Mouse (Mus musculus) liver, embryonic 16.5 days (tissue): Measurements from ENCODE around the gene Eif2d. TPM values are rescaled to one million over a fixed set of nuclear protein-coding genes. Genes with fewer than 3 reads are reported as not detected.
"Not testable (repeated sequence)": the region's sequence is repeated elsewhere in the genome, so short reads cannot be mapped to it uniquely, and the experiment has no call there.

Experiments used
- ATAC-seq: fragments of 200-750 bp; cut with Nextera tagmentation; 2 replicates; pipeline ENCODE4 v1.8.0; 2017; ENCODE audit warnings: low read depth, mild to moderate bottlenecking, moderate number of reproducible peaks, moderate library complexity
- H3K27ac ChIP-seq: fragments of 300-500 bp; sonication (generic); 2 replicates; pipeline ENCODE4 v1.5.1; 2014; ENCODE audit warnings: mild to moderate bottlenecking, low read length
- H3K27me3 ChIP-seq: fragments of 300-500 bp; sonication (generic); 2 replicates; pipeline ENCODE4 v1.6.1; 2014; ENCODE audit warnings: low read depth, low read length, mixed read lengths; ENCODE audit not compliant: control insufficient read depth, insufficient read depth
- H3K36me3 ChIP-seq: fragments of 300-500 bp; sonication (generic); 2 replicates; pipeline ENCODE4 v1.6.1; 2014; ENCODE audit warnings: mild to moderate bottlenecking; ENCODE audit not compliant: control insufficient read depth, insufficient read depth
- H3K4me1 ChIP-seq: fragments of 300-500 bp; sonication (generic); 2 replicates; pipeline ENCODE4 v1.6.1; 2014; ENCODE audit warnings: low read depth, low read length, mixed read lengths; ENCODE audit not compliant: control insufficient read depth
- H3K4me2 ChIP-seq: fragments of 300-500 bp; sonication (generic); 2 replicates; pipeline ENCODE4 v1.6.1; 2014; ENCODE audit warnings: low read depth, low read length, mixed read lengths
- H3K4me3 ChIP-seq: fragments of 300-500 bp; sonication (generic); 2 replicates; pipeline ENCODE4 v1.5.1; 2014; ENCODE audit warnings: low read depth, mild to moderate bottlenecking, low read length
- H3K9ac ChIP-seq: fragments of 300-500 bp; sonication (generic); 2 replicates; pipeline ENCODE4 v1.6.1; 2014; ENCODE audit warnings: low read depth, low read length
- H3K9me3 ChIP-seq: fragments of 300-500 bp; sonication (generic); replicated peaks from 2 replicates; pipeline ENCODE4 v1.6.1; 2016; ENCODE audit warnings: low read length; ENCODE audit not compliant: control insufficient read depth
- WGBS: fragments of 180-500 bp; shearing (Covaris S2); extraction: QIAGEN DNeasy Blood & Tissue Kit; methylation state at CpG from one replicate; pipeline ENCODE4 v1.1.7; 2014; ENCODE audit not compliant: insufficient replicate concordance; 5-methylcytosine and 5-hydroxymethylcytosine counted together
- polyA plus RNA-seq: library from polyadenylated mRNA; unstranded; fragments of >200 nt; fragmentation: Nextera tagmentation; extraction: Ambion mirVana; gene quantifications from 2 replicates; pipeline ENCODE4 v1.2.1, GENCODE M21; 2015

Gene Eif2d
- polyA plus RNA-seq, 1 experiment from 2014 or later: 26.8 TPM

DNA sequence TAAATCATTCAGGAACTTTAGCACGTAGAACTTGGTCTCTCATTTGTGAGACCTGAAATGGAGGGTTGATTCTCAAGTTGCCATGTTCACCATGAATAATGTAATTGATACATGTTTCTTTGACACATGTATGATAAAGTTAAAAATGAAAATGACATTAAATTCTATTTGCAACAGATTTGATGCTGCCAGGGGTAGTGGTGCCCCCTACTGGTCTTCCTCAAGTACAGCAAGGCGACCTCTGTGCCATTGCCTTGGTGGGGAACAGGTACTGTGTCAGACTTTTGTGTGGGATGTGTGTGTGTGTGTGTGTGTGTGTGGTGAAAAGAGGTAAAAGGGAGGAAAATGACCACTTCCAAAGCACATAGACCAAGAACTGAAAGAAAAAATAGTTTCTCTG is 2.5 kb downstream of the Eif2d start:
- H3K27me3 ChIP-seq: no peaks in the 10 kb centered on the region
- no peak for ATAC-seq
- H3K4me3 ChIP-seq: no peak overlapping the region
- H3K27ac ChIP-seq: no peak overlapping the region
- no peak overlapping the region for H3K9ac ChIP-seq
- 51% methylated on average over 2 of the region's 2 CpGs for WGBS
- H3K36me3 ChIP-seq: peaks cover under 1% of the 10 kb centered on the region; the same call in 1 of the 2 replicates
- H3K9me3 ChIP-seq: no peaks in the 10 kb centered on the region
- H3K4me1 ChIP-seq: peaks cover 10% of the 10 kb centered on the region
- no peak overlapping the region for H3K4me2 ChIP-seq

DNA sequence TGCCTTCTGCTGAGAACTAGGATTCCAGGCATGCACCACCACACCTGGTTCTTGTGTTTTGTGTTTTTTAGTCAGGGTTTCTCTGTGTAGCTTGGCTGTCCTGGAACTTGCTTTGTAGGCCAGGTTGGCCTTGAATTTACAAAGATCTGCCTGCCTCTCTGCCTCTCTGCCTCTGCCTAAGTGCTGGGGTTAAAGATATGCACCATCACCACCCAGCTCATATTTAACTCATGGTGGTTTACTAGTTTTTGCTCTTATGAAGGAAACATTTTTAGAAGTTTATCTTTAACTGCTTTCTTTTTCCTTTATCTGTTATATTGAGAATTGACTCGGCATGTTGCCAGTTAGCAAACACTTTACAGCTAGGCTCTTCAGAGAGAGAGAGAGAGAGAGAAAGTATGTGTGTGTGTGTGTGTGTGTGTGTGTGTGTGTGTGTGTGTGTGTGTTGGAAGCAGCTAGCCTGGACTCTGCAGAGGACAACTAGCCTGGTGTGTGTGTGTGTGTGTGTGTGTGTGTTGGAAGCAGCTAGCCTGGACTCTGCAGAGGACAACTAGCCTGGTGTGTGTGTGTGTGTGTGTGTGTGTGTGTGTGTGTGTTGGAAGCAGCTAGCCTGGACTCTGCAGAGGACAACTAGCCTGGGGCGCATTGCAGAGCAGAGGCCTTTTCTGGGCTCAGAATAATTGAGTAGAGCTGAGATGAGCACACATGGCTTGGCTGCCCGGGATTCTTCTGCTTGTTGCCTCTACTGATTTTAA is 6.8 kb downstream of the Eif2d start:
- peaks cover 17% of the 10 kb centered on the region for H3K36me3 ChIP-seq
- H3K27me3 ChIP-seq, H3K9me3 ChIP-seq, H3K4me1 ChIP-seq, H3K9ac ChIP-seq, H3K4me3 ChIP-seq, H3K27ac ChIP-seq, H3K4me2 ChIP-seq: not testable (repeated sequence)
- WGBS: 56% methylated on average over 3 of the region's 3 CpGs
- peak; percentile 63 for ATAC-seq

DNA sequence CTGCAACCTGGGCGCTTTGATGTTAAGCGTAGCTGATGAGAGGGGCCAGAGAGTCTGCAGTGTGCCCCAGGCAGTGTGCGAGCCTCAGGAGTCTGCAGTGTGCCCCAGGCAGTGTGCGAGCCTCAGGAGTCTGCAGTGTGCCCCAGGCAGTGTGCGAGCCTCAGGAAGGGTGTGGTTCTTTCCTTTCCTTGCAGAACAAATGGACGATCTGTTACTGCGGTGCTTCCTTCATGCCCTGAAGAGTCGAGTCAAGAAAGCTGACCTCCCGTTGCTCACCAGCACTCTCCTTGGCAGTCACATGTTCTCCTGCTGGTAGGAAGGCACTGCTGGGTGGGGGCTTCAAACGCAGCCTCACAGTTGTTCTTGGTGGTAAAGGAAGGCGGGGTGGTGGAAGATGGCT is 8.1 kb downstream of the Eif2d start:
- WGBS: 38% methylated on average over 11 of the region's 11 CpGs
- H3K36me3 ChIP-seq: peaks cover 23% of the 10 kb centered on the region
- no peak overlapping the region for H3K27ac ChIP-seq
- H3K9me3 ChIP-seq: no peaks in the 10 kb centered on the region
- no peak overlapping the region for H3K4me2 ChIP-seq
- ATAC-seq: 0 out of 2 replicates have a peak, but pooled peaks have one; percentile 23
- H3K27me3 ChIP-seq: no peaks in the 10 kb centered on the region
- H3K4me3 ChIP-seq: no peak overlapping the region
- no peak overlapping the region for H3K9ac ChIP-seq
- no peaks in the 10 kb centered on the region for H3K4me1 ChIP-seq

DNA sequence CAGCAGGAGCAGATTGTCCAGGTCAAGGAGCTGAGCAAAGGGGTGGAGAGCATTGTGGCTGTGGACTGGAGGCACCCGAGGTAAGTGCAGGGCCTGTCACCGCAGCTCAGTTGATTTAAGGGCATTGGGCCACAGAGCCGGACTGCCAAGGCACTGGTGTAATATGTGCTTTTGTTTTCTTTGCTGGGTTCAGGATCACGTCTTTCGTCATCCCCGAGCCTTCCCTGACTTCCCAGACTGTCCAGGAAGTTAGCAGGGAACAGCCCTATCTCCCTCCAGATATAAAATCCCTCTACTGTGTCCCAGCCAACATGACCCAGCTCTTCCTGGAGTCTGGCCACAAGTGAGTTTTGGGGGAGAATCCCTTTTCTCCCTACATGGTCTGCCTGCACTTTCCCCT is 11.4 kb downstream of the Eif2d start:
- Histone ChIP-seq H3K4me1 (no peaks in the 10 kb centered on the region), H3K4me3 (no peak overlapping the region), H3K27ac (no peak overlapping the region), H3K27me3 (no peaks in the 10 kb centered on the region), H3K9ac (no peak overlapping the region), H3K4me2 (no peak overlapping the region), H3K36me3 (peaks cover 43% of the 10 kb centered on the region), H3K9me3 (no peaks in the 10 kb centered on the region)
- no peak for ATAC-seq
- WGBS: 82% methylated on average over 6 of the region's 6 CpGs

DNA sequence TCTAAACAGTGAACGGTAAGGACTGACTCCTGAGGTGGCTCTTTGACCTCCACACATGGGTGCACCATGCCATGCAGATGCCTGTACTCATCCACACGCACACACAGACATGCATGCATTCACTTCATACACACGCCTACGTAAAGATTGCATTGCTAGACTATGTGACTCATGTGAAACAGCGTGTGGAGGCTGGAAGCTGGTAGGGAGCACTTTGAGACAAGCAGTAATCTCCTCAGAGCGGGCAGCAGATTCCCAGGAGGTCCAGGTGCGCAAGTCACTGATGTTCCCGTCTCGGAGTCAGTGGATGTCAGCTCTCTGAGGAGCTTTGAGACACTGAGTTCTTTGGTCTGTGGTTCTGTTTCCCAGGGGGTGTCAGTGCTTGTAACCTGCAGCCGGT is 14.6 kb downstream of the Eif2d start:
- Histone ChIP-seq H3K27ac (no peak overlapping the region), H3K4me2 (no peak overlapping the region), H3K4me1 (no peaks in the 10 kb centered on the region), H3K4me3 (no peak overlapping the region), H3K9ac (no peak overlapping the region), H3K9me3 (no peaks in the 10 kb centered on the region), H3K27me3 (no peaks in the 10 kb centered on the region), H3K36me3 (peaks cover 43% of the 10 kb centered on the region)
- no peak for ATAC-seq
- 84% methylated on average over 10 of the region's 10 CpGs for WGBS

DNA sequence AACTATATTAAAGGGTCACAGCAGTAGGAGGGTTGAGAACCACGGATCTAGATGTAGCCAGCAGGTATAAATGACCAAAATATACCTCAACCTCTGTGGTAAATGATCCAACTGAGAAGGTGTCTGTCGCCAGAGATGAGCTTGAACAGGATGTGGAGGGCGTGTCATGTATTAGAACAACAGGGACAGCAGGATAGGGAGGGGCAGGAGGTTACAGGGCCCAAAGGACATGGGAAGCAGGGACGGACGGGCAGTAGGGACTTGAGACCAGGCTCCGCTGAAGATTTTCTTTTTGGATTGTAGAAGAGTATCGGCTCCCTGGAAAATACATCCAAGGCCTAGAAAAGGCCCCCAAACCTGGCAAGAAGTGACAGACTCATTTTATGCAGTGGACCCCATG is 20.0 kb downstream of the Eif2d start:
- 72% methylated on average over 7 of the region's 7 CpGs for WGBS
- no peak overlapping the region for H3K9ac ChIP-seq
- H3K4me3 ChIP-seq: no peak overlapping the region
- no peak for ATAC-seq
- no peaks in the 10 kb centered on the region for H3K9me3 ChIP-seq
- H3K4me2 ChIP-seq: no peak overlapping the region
- peaks cover 36% of the 10 kb centered on the region for H3K36me3 ChIP-seq
- H3K27me3 ChIP-seq: no peaks in the 10 kb centered on the region
- H3K27ac ChIP-seq: no peak overlapping the region
- H3K4me1 ChIP-seq: no peaks in the 10 kb centered on the region

DNA sequence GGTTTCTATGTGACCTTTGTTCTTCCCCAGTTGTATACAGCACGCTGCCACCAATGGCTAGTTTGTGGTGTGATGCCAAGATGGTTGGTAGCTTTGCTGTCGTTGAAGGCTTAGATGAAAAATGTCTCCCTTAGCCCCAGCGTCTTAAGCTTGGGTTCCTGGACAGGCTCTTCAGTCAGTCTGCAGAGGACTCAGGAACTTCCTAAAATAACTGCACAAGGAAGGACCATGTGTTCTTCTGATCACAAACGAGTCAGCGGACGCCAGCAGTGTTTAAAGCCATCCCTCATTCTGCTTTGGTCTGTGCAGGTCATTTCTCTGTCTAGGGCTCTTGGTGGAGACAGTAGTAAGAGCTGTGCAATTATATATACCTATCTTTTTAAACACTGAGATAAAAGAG is 20.8 kb downstream of the Eif2d start:
- no peak overlapping the region for H3K4me3 ChIP-seq
- 42% methylated on average over 6 of the region's 6 CpGs for WGBS
- peaks cover 31% of the 10 kb centered on the region for H3K36me3 ChIP-seq

DNA sequence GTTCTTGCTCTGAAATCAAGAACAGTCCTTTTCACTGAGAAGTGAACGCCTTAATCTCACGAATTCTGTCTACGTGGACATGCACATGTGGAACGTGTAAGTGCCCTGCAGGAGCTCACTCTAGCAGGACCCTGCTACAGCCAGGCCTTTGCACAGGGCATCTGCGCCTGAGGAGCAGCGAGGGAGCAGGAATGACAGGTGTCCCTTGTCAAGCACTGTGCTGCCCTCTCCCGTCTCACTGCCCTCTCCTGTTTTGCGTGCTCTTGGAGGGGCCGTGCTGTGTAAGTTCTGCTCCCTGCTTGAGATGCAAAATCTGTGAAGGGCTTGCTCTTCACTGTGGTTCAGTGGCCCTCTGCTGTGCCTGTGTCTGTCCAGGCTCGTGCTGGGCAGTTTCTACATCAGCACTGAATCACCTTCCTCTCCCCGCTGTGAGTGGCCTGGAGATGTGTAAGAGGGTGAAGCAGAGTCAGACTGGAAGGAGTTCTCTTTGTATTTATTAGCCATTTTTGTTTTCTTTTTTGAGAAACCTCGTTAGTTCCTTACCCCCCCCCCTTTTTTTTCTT is 21.4 kb downstream of the Eif2d start:
- Histone ChIP-seq H3K9ac (no peak overlapping the region), H3K4me1 (no peaks in the 10 kb centered on the region), H3K27me3 (no peaks in the 10 kb centered on the region), H3K9me3 (no peaks in the 10 kb centered on the region), H3K27ac (no peak overlapping the region), H3K4me2 (no peak overlapping the region), H3K36me3 (peaks cover 31% of the 10 kb centered on the region), H3K4me3 (no peak overlapping the region)
- ATAC-seq: no peak
- 74% methylated on average over 12 of the region's 12 CpGs for WGBS

More for the DNA sequence above, 20.8 kb downstream of the Eif2d start:
- Histone ChIP-seq H3K4me2 (no peak overlapping the region), H3K9ac (no peak overlapping the region), H3K27me3 (no peaks in the 10 kb centered on the region), H3K9me3 (no peaks in the 10 kb centered on the region), H3K27ac (no peak overlapping the region), H3K4me1 (no peaks in the 10 kb centered on the region)
- no peak for ATAC-seq

DNA sequence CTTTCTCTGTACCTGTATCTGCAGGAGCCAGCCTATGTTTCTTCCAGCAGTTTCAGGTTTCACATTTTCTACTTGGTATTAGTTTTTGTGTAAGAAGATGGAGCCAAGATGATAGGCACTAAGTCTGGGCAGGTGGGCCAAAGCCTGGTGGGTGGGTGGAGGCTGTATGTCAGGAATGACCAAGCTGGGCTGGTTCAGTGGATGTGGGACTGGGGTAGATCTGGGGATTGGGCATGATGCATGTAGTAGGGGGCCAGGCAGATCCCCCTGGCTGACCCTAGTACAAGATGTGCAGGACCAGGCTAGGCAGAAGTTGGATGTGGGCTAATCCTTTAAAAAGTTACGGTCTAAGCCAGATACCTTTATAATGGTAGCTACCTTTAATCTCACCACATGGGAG is 22.2 kb downstream of the Eif2d start:
- Histone ChIP-seq H3K9ac (no peak overlapping the region), H3K36me3 (peaks cover 34% of the 10 kb centered on the region), H3K27ac (no peak overlapping the region), H3K4me2 (no peak overlapping the region), H3K9me3 (no peaks in the 10 kb centered on the region), H3K27me3 (no peaks in the 10 kb centered on the region), H3K4me1 (no peaks in the 10 kb centered on the region), H3K4me3 (no peak overlapping the region)
- WGBS: 95% methylated on average over 1 of the region's 1 CpGs
- ATAC-seq: no peak
